Mouse (Mus musculus) urinary bladder, postnatal 0 days (tissue): ENCODE results near the gene Gpr137b. TPM values are rescaled to one million over a fixed set of nuclear protein-coding genes. Genes with fewer than 3 reads are reported as not detected.

Source experiments
- polyA plus RNA-seq: library from polyadenylated mRNA; unstranded; fragments of >200 nt; fragmentation: Nextera tagmentation; extraction: Ambion mirVana; gene quantifications from 2 replicates; pipeline ENCODE4 v1.2.1, GENCODE M21; 2015

The Gpr137b gene
- polyA plus RNA-seq = 11.1 and 12.1 TPM in 2 replicates

GRCm38 (mm10) chr13:13393228-13394095, at the start of gene Gpr137b:
Gene Gpr137b (minus strand): TSS chr13:13394014.

GRCm38 (mm10) chr13:13437460-13438015, 43.7 kb upstream of the Gpr137b start, which contains the start of gene Nid1:
Gene Nid1 (plus strand): TSS chr13:13437551.

Other genes with a start within 250 kb of the Gpr137b start
- not detected in 2 replicates for gene Prl2c5, start 211.3 kb downstream of the Gpr137b start, polyA plus RNA-seq
- 103 and 118 TPM in 2 replicates for gene Nid1, start 43.5 kb upstream of the Gpr137b start, polyA plus RNA-seq
- gene Lyst, start 196.4 kb upstream of the Gpr137b start, polyA plus RNA-seq = 2.4 and 3.3 TPM in 2 replicates